Mouse (Mus musculus) embryonic facial prominence, embryonic 13.5 days (tissue): ENCODE measurements around the gene Cops2. TPM values are rescaled to one million over a fixed set of nuclear protein-coding genes. Genes with fewer than 3 reads are reported as not detected.

Experiments used
- ATAC-seq: fragments of 200-750 bp; cut with Nextera tagmentation; 2 replicates; pipeline ENCODE4 v1.8.0; 2017; ENCODE audit warnings: low read depth; ENCODE audit not compliant: insufficient number of reproducible peaks, insufficient read depth, low FRiP score, low TSS enrichment
- H3K27ac ChIP-seq: fragments of 300-500 bp; sonication (generic); 2 replicates; pipeline ENCODE4 v1.5.1; 2015; ENCODE audit warnings: moderate library complexity, mild to moderate bottlenecking, inconsistent platforms
- H3K27me3 ChIP-seq: fragments of 300-500 bp; sonication (generic); 2 replicates; pipeline ENCODE4 v1.6.1; 2015; ENCODE audit warnings: mild to moderate bottlenecking, inconsistent platforms
- H3K36me3 ChIP-seq: fragments of 300-500 bp; sonication (generic); 2 replicates; pipeline ENCODE4 v1.6.1; 2015; ENCODE audit warnings: mild to moderate bottlenecking, inconsistent platforms
- H3K4me1 ChIP-seq: fragments of 300-500 bp; sonication (generic); 2 replicates; pipeline ENCODE4 v1.6.1; 2015; ENCODE audit warnings: inconsistent platforms
- H3K4me2 ChIP-seq: fragments of 300-500 bp; sonication (generic); 2 replicates; pipeline ENCODE4 v1.6.1; 2015; ENCODE audit warnings: moderate library complexity, mild to moderate bottlenecking, inconsistent platforms
- H3K4me3 ChIP-seq: fragments of 300-500 bp; sonication (generic); 2 replicates; pipeline ENCODE4 v1.5.1; 2015; ENCODE audit warnings: mild to moderate bottlenecking, inconsistent platforms
- H3K9ac ChIP-seq: fragments of 300-500 bp; sonication (generic); 2 replicates; pipeline ENCODE4 v1.6.1; 2015; ENCODE audit warnings: mild to moderate bottlenecking, inconsistent platforms
- H3K9me3 ChIP-seq: fragments of 300-500 bp; sonication (generic); 2 replicates; pipeline ENCODE4 v1.6.1; 2016; ENCODE audit warnings: inconsistent platforms
- WGBS: fragments of 180-500 bp; shearing (Covaris S2); methylation state at CpG from one replicate; pipeline ENCODE4 v1.1.7; 2015; ENCODE audit warnings: mixed read lengths; 5-methylcytosine and 5-hydroxymethylcytosine counted together
- polyA plus RNA-seq: library from polyadenylated mRNA; unstranded; fragments of >200 nt; fragmentation: Nextera tagmentation; extraction: Ambion mirVana; gene quantifications from 2 replicates; pipeline ENCODE4 v1.2.1, GENCODE M21; 2015

Cops2 gene
- polyA plus RNA-seq, 1 experiment from 2014 or later, result 84.7 TPM

DNA sequence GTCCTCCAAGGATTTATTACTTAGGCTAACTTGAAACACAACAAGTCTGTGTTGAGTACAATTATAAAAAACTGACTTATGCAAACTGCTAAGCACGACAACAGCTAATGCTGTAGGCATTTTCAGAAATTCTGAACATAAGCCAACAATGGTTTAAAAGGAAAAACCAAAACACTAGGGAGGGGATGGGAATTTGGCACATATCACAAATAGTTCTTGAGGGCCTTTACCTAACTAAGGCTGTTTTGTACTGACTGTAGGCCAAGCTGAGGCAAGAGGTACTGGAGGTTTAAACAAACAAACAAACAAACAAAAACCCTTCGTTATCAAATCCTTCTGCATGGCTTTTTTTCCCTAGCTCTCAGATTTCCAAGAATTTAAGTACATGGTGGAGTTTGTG lies 77.9 kb downstream of the Cops2 start:
- Histone ChIP-seq H3K4me2 (peak overlapping the region; percentile 67), H3K9me3 (no peaks in the 10 kb centered on the region), H3K4me3 (peak overlapping the region; percentile 88), H3K27me3 (no peaks in the 10 kb centered on the region), H3K27ac (0 out of 2 replicates have a peak overlapping the region, but pooled peaks have one; percentile 1), H3K36me3 (peaks cover 10% of the 10 kb centered on the region; the same call in 1 of the 2 replicates), H3K4me1 (peaks cover 23% of the 10 kb centered on the region), H3K9ac (peak overlapping the region; percentile 93)
- 47% methylated on average over 2 of the region's 2 CpGs for WGBS
- no peak for ATAC-seq

Other genes with a start within 250 kb of the Cops2 start
- 6.7 and 9.0 TPM in 2 replicates for gene Cep152, start 234.0 kb downstream of the Cops2 start, polyA plus RNA-seq
- gene Eid1, start 186.0 kb downstream of the Cops2 start, polyA plus RNA-seq, result 292 and 317 TPM in 2 replicates
- 1.5 and 2.0 TPM in 2 replicates for gene Shc4, start 135.0 kb downstream of the Cops2 start, polyA plus RNA-seq
- 21.5 and 26.0 TPM in 2 replicates for gene Secisbp2l, start 76.3 kb downstream of the Cops2 start, polyA plus RNA-seq
- gene Galk2, start within 50 bp of the Cops2 start, polyA plus RNA-seq, result 37.7 and 41.4 TPM in 2 replicates
- gene Fgf7, start 175.5 kb upstream of the Cops2 start, polyA plus RNA-seq, result 7.6 and 10.2 TPM in 2 replicates